Mouse (Mus musculus) testis, adult 2 months (tissue): ENCODE measurements at regions not wholly inside any gene's neighbourhood (a gene's known extent, or its start where the extent isn't known, plus 50 kb on each side); places are given as distances from the start of the nearest gene placed in this dataset.

ENCODE experiments used
- H3K27ac ChIP-seq: fragments of 200-500 bp; 2 replicates; pipeline ENCODE4 v1.5.1; 2012; ENCODE audit warnings: low read depth, low read length; ENCODE audit not compliant: control insufficient read depth, insufficient read depth
- H3K27me3 ChIP-seq: fragments of 200-500 bp; 2 replicates; pipeline ENCODE4 v1.6.1; 2012; ENCODE audit warnings: mild to moderate bottlenecking, low read length, moderate library complexity; ENCODE audit not compliant: control insufficient read depth, insufficient read depth
- H3K36me3 ChIP-seq: fragments of 200-500 bp; 2 replicates; pipeline ENCODE4 v1.6.1; 2012; ENCODE audit warnings: mild to moderate bottlenecking, low read length; ENCODE audit not compliant: control insufficient read depth, insufficient read depth
- H3K4me1 ChIP-seq: fragments of 200-500 bp; 2 replicates; pipeline ENCODE4 v1.6.1; 2012; ENCODE audit warnings: low read length; ENCODE audit not compliant: control insufficient read depth, insufficient read depth
- H3K4me3 ChIP-seq: fragments of 200-500 bp; 2 replicates; pipeline ENCODE4 v1.5.1; 2012; ENCODE audit warnings: low read depth, mild to moderate bottlenecking, low read length, moderate library complexity, mixed read lengths; ENCODE audit not compliant: control insufficient read depth
- CTCF ChIP-seq: fragments of 200-500 bp; IDR thresholded peaks from 2 replicates; pipeline ENCODE4 v1.5.1; 2012; ENCODE audit warnings: low read depth, mild to moderate bottlenecking, inconsistent platforms, low read length, moderate library complexity; ENCODE audit not compliant: control insufficient read depth, insufficient read depth, insufficient replicate concordance
- POLR2A ChIP-seq: fragments of 200-500 bp; IDR thresholded peaks from 2 replicates; pipeline ENCODE4 v1.6.1; 2012; ENCODE audit warnings: low read depth, mild to moderate bottlenecking, inconsistent platforms, low read length, moderate library complexity; ENCODE audit not compliant: control insufficient read depth

DNA sequence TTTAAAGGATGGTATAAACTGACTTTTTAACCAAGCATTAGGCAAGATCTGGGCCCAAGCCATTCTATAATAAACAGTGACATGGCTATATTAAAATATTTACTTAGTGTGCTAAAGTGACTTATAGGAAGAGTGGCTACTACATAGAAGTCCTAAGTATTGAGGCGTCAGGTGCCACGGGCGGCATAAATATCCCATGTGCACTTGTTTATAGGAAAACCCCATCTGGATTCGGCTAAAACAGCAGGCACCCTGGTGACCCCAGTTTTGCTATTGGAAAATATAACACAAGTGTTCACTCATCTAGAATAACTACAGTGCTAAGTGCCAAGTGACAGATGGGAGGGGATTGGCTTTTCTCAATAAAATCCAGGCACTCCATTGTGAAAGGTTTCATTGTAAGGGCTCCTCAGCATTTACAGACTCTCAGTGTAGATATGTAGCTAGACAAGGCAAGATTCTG lies 165.9 kb upstream of the Myocd start:
- no peak overlapping the region for H3K4me3 ChIP-seq
- no peaks in the 10 kb centered on the region for H3K27me3 ChIP-seq
- H3K4me1 ChIP-seq = no peaks in the 10 kb centered on the region
- no peak overlapping the region for H3K27ac ChIP-seq
- no peaks in the 10 kb centered on the region for H3K36me3 ChIP-seq
- no peak for TF ChIP-seq CTCF
- TF ChIP-seq POLR2A = no peak

DNA sequence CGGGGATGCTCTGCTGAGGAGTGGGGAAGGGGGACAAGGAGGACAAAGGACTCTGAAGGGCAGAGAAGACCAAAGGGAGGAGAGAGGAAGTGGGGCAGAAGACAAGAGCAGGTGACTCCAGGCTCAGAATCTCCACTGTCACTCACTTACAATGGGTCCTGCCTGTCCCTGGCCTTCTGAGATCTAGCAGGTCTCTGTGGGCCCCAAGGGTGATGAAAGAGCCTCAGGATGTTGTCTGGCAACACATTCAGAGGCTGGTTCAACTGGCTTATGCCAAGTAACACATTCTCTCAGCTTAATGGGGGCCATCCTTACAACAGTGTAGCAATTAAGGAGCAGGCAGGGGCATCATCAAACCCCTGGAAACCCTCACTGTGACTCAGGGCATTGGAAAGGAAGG lies 152.1 kb upstream of the Myocd start:
- no peaks in the 10 kb centered on the region for H3K36me3 ChIP-seq
- H3K27ac ChIP-seq = no peak overlapping the region
- no peak for TF ChIP-seq POLR2A
- no peak for TF ChIP-seq CTCF
- H3K4me1 ChIP-seq = no peaks in the 10 kb centered on the region
- no peak overlapping the region for H3K4me3 ChIP-seq
- no peaks in the 10 kb centered on the region for H3K27me3 ChIP-seq

DNA sequence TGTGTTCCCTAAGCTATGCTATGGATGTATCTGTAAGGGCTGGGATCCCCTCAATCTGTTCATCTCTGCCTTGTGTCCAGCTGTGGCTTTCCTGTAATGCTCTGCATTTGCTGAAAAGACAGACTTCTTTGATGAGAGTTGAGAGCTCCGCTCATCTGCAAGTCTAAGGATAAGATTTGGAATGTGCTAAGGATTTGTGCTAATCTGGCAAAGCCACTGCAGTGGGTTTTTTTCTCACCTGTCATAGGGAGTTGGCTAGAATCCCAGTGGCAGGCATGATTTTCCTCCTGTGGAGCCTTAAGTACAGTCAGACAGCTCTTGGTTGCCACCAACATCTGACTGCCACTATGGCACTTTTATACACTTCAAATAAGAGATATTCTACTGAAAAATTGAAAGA lies 138.8 kb upstream of the Myocd start:
- H3K4me1 ChIP-seq = no peaks in the 10 kb centered on the region
- H3K36me3 ChIP-seq = no peaks in the 10 kb centered on the region
- H3K27me3 ChIP-seq = no peaks in the 10 kb centered on the region
- no peak overlapping the region for H3K27ac ChIP-seq
- TF ChIP-seq POLR2A = no peak
- TF ChIP-seq CTCF = no peak
- no peak overlapping the region for H3K4me3 ChIP-seq

DNA sequence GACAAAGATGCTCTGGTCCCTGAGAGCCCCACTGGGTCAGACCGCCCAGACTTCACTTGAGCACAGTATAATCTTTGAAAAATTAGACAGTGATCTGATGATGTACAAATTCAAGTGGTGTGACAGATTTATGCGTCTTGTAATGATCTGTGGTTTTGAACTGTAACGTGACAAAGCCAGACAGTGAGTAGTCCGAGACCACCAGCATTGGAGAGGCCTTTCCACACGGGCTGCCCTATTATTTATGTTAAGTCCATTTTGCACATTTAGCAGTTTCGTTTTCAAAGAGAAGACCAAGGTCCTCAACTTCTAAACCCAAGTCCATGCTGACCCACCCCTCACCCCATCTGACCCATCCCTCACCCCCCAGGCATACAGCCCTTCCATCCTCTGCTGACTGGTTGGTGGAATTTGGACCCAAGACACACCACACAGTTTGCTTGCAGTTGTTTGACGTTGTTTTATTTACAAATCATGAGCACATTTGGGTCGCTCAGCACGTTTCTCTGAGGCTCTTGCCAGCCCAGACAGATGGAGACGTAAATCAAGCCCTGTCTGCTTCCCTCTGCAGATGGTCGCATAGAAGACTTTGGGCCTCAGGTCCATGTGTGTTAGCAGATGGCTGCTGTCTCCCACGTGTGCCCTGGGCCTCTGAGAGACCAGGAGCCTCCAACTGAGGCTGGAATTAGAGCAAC lies 132.8 kb upstream of the Myocd start:
- H3K4me3 ChIP-seq = no peak overlapping the region
- no peaks in the 10 kb centered on the region for H3K27me3 ChIP-seq
- no peaks in the 10 kb centered on the region for H3K36me3 ChIP-seq
- no peak overlapping the region for H3K27ac ChIP-seq
- no peaks in the 10 kb centered on the region for H3K4me1 ChIP-seq
- TF ChIP-seq POLR2A (no peak), CTCF (no peak)

DNA sequence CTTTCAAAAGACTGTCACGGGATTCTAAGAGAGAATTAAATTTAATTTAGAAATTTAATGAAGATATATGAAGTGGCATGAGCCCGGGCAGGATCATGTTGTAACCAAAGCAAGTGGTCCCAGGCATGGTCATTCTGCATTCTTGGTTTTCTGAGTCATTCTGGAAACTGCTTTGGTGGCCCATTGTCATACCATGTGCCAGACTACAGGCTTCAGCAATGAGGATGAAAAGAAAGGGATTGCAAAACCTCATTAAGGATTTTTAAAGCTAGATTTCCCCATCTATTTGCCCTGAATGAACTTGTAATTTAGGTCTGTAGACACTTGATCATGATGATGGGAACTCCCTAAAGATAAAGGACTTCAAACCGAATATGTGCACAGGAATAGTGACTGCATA lies 119.4 kb upstream of the Myocd start:
- Histone ChIP-seq H3K36me3 (no peaks in the 10 kb centered on the region), H3K4me3 (no peak overlapping the region), H3K4me1 (no peaks in the 10 kb centered on the region), H3K27me3 (no peaks in the 10 kb centered on the region), H3K27ac (no peak overlapping the region)
- TF ChIP-seq POLR2A (no peak), CTCF (no peak)

DNA sequence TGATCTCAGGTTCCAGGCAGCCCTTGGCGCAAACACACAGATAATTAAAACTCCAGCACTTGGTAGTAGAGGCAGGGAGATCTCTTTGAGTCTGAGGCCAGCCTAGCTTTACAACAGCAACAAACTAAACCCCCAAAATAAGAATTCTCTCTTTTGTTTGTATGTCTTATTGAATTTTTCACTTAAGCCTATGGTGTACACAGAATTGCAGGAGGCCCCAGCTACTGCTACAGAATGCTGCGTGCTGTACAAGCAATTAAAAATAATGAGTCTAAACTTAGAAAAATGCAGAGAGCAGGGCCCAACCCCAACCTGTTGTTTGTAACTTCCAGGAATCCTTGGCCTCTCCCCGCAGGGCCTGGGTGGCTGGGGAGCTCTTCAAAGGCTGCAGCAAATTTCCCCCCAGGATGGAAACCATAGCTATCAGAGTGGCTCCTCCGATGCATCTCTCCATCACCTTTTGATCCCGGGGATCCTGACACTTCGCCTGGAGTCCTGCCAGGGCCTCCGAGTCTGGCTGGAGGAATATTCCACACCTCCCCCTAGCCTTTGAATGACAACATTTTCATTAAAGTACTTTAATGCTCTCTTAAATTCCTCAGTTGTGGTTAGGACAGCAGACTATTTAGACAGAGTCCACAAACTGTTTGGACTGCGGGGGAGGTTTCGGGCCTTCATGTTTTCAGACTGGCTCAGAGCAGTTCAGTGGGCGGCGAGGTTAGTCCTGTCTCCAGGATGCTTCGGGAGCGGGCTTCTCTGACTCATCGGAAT lies 116.7 kb upstream of the Myocd start:
- TF ChIP-seq CTCF (no peak), POLR2A (no peak)
- H3K27me3 ChIP-seq = no peaks in the 10 kb centered on the region
- H3K27ac ChIP-seq = no peak overlapping the region
- no peaks in the 10 kb centered on the region for H3K36me3 ChIP-seq
- H3K4me3 ChIP-seq = no peak overlapping the region
- no peaks in the 10 kb centered on the region for H3K4me1 ChIP-seq

DNA sequence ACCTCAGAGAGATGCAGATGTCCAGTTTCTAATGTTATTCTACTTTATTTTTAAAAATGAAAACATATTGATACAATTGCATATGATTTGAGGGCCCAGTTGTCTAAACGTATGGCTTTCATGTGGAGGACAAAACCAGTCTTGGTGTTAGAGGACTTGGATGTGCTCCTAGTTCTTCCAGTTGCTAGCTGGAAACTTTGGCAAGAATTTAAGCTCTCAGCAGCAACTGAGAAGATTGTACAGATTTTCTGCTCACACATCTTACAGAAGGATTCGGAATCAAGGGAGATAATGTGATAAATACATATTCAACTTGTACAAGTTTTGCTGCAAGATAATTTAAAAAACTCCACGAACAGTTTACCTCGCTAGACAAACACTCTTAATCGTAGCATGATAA lies 105.6 kb upstream of the Myocd start:
- Histone ChIP-seq H3K4me1 (no peaks in the 10 kb centered on the region), H3K4me3 (no peak overlapping the region), H3K27ac (no peak overlapping the region), H3K36me3 (no peaks in the 10 kb centered on the region), H3K27me3 (no peaks in the 10 kb centered on the region)
- TF ChIP-seq POLR2A (no peak), CTCF (no peak)
